Mouse (Mus musculus) intestine, postnatal 0 days (tissue): ENCODE measurements around the gene Plcb4. TPM values are rescaled to one million over a fixed set of nuclear protein-coding genes. Genes with fewer than 3 reads are reported as not detected.

Experiments used
- ATAC-seq: fragments of 200-750 bp; cut with Nextera tagmentation; 2 replicates; pipeline ENCODE4 v1.8.0; 2017; ENCODE audit warnings: mild to moderate bottlenecking, moderate TSS enrichment, moderate library complexity
- H3K27ac ChIP-seq: fragments of 300-500 bp; sonication (generic); 2 replicates; pipeline ENCODE4 v1.5.1; 2014; ENCODE audit warnings: mild to moderate bottlenecking, low read depth, low read length, moderate library complexity
- H3K27me3 ChIP-seq: fragments of 300-500 bp; sonication (generic); replicated peaks from 2 replicates; pipeline ENCODE4 v1.6.1; 2014; ENCODE audit warnings: low read length, mixed read lengths; ENCODE audit not compliant: control insufficient read depth, insufficient read depth
- H3K36me3 ChIP-seq: fragments of 300-500 bp; sonication (generic); 2 replicates; pipeline ENCODE4 v1.6.1; 2014; ENCODE audit warnings: mild to moderate bottlenecking, moderate library complexity; ENCODE audit not compliant: control insufficient read depth, insufficient read depth
- H3K4me1 ChIP-seq: fragments of 300-500 bp; sonication (generic); replicated peaks from 2 replicates; pipeline ENCODE4 v1.6.1; 2014; ENCODE audit warnings: antibody characterized with exemption, low read length, mixed read lengths; ENCODE audit not compliant: control insufficient read depth, insufficient read depth
- H3K4me2 ChIP-seq: fragments of 300-500 bp; sonication (generic); replicated peaks from 2 replicates; pipeline ENCODE4 v1.6.1; 2014; ENCODE audit warnings: low read depth, mild to moderate bottlenecking, moderate library complexity
- H3K4me3 ChIP-seq: fragments of 300-500 bp; sonication (generic); 2 replicates; pipeline ENCODE4 v1.5.1; 2014; ENCODE audit warnings: low read depth, low read length
- H3K9ac ChIP-seq: fragments of 300-500 bp; sonication (generic); 2 replicates; pipeline ENCODE4 v1.6.1; 2014; ENCODE audit warnings: mild to moderate bottlenecking, low read depth, low read length
- H3K9me3 ChIP-seq: fragments of 300-500 bp; sonication (generic); 2 replicates; pipeline ENCODE4 v1.6.1; 2016; ENCODE audit warnings: mixed run types; ENCODE audit not compliant: control insufficient read depth
- CTCF ChIP-seq: sonication (generic); IDR thresholded peaks from 2 replicates; pipeline ENCODE4 v1.5.1; 2016; ENCODE audit warnings: low read depth, mild to moderate bottlenecking, control low read depth, antibody characterized with exemption, moderate library complexity
- WGBS: fragments of 180-500 bp; shearing (Covaris S2); extraction: QIAGEN DNeasy Blood & Tissue Kit; methylation state at CpG from one replicate; pipeline ENCODE4 v1.1.7; 2014; 5-methylcytosine and 5-hydroxymethylcytosine counted together
- polyA plus RNA-seq: library from polyadenylated mRNA; unstranded; fragments of >200 nt; fragmentation: Nextera tagmentation; extraction: Ambion mirVana; gene quantifications from 2 replicates; pipeline ENCODE4 v1.2.1, GENCODE M21; 2015

Gene Plcb4
- polyA plus RNA-seq: 5.5 and 5.9 TPM in 2 replicates

GRCm38 (mm10) chr2:135658486-135659390 is at the start of gene Plcb4:
Plcb4 (plus strand) TSS chr2:135659011.
- no peaks in the 10 kb centered on the region for H3K9me3 ChIP-seq
- peaks cover 11% of the 10 kb centered on the region; the same call in 1 of the 2 replicates for H3K27me3 ChIP-seq
- H3K9ac ChIP-seq: peak within 1 kb of the TSS; percentile 83
- WGBS: 2% methylated on average over 62 of the region's 71 CpGs
- H3K4me1 ChIP-seq: no peaks in the 10 kb centered on the region
- peak; percentile 83 for ATAC-seq
- H3K4me2 ChIP-seq: peak within 1 kb of the TSS; percentile 97
- H3K27ac ChIP-seq: peak within 1 kb of the TSS; percentile 63
- no peaks in the 10 kb centered on the region for H3K36me3 ChIP-seq
- peak within 1 kb of the TSS; percentile 68 for H3K4me3 ChIP-seq
- TF ChIP-seq CTCF: no peak

- H3K4me2 ChIP-seq: no peak overlapping the region
- WGBS: 41% methylated on average over 4 of the region's 4 CpGs
Observed at GRCm38 (mm10) chr2:135614651-135615261, 44.1 kb upstream of the Plcb4 start.

GRCm38 (mm10) chr2:135616090-135616489 is 42.7 kb upstream of the Plcb4 start:
- TF ChIP-seq CTCF: no peak
- no peaks in the 10 kb centered on the region for H3K27me3 ChIP-seq

More at GRCm38 (mm10) chr2:135614651-135615261, 44.1 kb upstream of the Plcb4 start:
- Histone ChIP-seq H3K27me3 (no peaks in the 10 kb centered on the region), H3K27ac (no peak overlapping the region), H3K4me1 (no peaks in the 10 kb centered on the region), H3K9ac (no peak overlapping the region), H3K9me3 (no peaks in the 10 kb centered on the region), H3K36me3 (no peaks in the 10 kb centered on the region), H3K4me3 (no peak overlapping the region)
- TF ChIP-seq CTCF: no peak
- no peak for ATAC-seq

GRCm38 (mm10) chr2:135618551-135618950 is 40.3 kb upstream of the Plcb4 start:
- no peaks in the 10 kb centered on the region for H3K4me1 ChIP-seq

More at GRCm38 (mm10) chr2:135616090-135616489, 42.7 kb upstream of the Plcb4 start:
- no peaks in the 10 kb centered on the region for H3K9me3 ChIP-seq
- ATAC-seq: no peak
- H3K36me3 ChIP-seq: no peaks in the 10 kb centered on the region
- H3K27ac ChIP-seq: no peak overlapping the region
- no peaks in the 10 kb centered on the region for H3K4me1 ChIP-seq
- no peak overlapping the region for H3K9ac ChIP-seq
- H3K4me2 ChIP-seq: no peak overlapping the region
- no peak overlapping the region for H3K4me3 ChIP-seq
- 82% methylated on average over 1 of the region's 1 CpGs for WGBS

DNA sequence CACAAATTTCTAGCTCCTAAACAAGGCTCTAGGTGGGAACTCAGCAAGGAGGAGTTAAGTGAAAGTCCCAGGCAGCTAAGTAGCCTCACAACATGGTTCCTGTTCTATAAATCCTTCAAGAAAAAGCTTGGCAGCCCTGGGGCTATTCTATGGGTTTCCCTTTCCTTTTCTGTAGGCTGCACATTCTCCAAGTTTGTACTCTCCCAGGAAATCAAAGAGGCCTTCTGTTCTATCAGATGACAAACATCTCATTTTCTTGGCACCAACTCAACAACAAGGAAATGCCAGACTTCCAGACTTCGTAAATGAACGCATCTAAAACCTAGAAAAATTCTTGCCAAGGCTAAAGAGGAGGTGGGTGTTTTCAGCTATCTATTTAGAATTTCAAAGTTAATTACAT is 38.9 kb upstream of the Plcb4 start:
- H3K9me3 ChIP-seq: no peaks in the 10 kb centered on the region
- H3K4me3 ChIP-seq: no peak overlapping the region
- no peak overlapping the region for H3K27ac ChIP-seq
- no peak for TF ChIP-seq CTCF
- no peaks in the 10 kb centered on the region for H3K4me1 ChIP-seq
- no peak overlapping the region for H3K4me2 ChIP-seq
- H3K9ac ChIP-seq: no peak overlapping the region
- H3K36me3 ChIP-seq: no peaks in the 10 kb centered on the region
- no peak for ATAC-seq
- no peaks in the 10 kb centered on the region for H3K27me3 ChIP-seq
- 53% methylated on average over 2 of the region's 2 CpGs for WGBS

More at GRCm38 (mm10) chr2:135618551-135618950, 40.3 kb upstream of the Plcb4 start:
- no peaks in the 10 kb centered on the region for H3K27me3 ChIP-seq
- H3K36me3 ChIP-seq: no peaks in the 10 kb centered on the region
- H3K27ac ChIP-seq: no peak overlapping the region
- no peak overlapping the region for H3K4me2 ChIP-seq
- no peak for TF ChIP-seq CTCF
- H3K4me3 ChIP-seq: no peak overlapping the region
- no peaks in the 10 kb centered on the region for H3K9me3 ChIP-seq
- H3K9ac ChIP-seq: no peak overlapping the region
- no peak for ATAC-seq

GRCm38 (mm10) chr2:135627821-135628220 is 31.0 kb upstream of the Plcb4 start:
- Histone ChIP-seq H3K4me3 (no peak overlapping the region), H3K9ac (no peak overlapping the region), H3K9me3 (no peaks in the 10 kb centered on the region), H3K36me3 (no peaks in the 10 kb centered on the region), H3K4me1 (no peaks in the 10 kb centered on the region), H3K27ac (no peak overlapping the region), H3K27me3 (no peaks in the 10 kb centered on the region), H3K4me2 (no peak overlapping the region)
- no peak for ATAC-seq
- 83% methylated on average over 2 of the region's 2 CpGs for WGBS
- no peak for TF ChIP-seq CTCF
